Mouse (Mus musculus) retina, postnatal 7 days (tissue): Measurements from ENCODE around the gene Apln.

ENCODE experiments used
- DNase-seq: peaks from one replicate; pipeline ENCODE4 v3.0.0-alpha.2; 2012; ENCODE audit warnings: low read depth, low spot score

The Apln gene

DNA sequence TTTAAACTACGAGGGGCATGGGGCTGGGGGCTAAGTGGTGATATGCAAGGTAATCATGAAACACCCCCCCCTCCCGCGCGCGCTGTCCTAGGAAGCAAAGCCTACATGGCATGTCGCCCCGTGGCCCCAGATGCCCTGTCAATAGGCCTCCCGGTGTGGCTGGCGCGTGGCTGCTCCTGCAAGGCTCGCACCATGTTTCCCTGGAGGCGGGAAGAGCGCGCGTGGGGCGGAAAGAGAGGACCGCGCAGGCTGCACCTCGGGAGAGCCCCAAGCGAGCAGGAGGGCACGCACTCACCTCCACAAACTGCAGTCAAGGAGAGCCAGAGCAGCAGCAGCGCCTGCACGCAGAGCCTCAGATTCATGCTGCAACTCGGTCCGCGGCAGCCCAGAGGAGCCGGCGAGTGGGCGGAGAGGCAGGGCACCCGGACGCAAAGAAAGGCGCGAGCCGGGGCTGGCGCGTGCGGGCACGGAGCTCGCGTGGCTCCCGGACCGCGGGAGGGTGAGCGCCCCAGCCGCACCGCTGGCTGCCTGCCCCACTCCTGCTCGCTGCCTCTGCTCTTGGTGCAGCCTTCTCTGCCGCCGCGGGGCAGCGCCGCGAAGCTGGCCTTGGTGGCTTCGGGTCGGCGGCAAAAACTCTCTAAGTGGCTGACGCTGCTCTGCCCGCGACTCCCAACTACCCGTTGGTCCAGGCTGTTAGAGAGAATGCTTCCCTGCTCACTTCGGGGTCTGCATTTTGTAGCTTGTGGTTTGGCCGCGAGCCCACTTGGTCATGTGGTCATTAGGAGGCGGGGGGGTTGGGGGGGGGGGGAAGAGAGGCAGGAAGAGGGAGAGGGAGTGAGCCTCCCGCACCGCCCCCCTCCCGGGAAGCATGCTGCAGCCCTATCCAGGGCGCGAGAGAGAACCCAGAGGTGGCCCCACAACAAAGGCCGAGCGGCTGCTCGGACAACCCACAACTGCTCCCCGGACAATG, at the start of gene Apln:
Gene Apln, minus strand, starts transcription at position 710 of the 970 bp plus-strand sequence.
- no peak for DNase-seq

DNA sequence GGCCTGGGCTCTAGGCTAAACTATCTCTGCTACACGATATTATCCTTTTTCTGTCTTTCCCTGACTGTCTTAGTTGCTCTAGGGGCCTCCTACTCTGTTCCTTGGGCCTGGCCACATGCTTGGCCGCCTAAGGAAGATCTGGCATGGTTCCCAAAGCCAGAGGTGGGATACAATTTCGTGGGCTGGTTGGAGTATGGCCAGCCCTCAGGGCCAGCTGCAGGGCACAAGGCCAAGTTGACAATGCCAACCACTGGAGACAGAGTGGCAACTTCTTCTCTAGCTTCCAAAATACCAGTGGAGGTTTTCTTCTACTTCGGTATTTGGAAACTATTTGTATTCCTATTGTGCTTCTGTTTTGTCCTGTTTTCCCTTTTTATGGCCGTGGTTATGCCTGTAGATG, 47.7 kb upstream of the Apln start:
- no peak for DNase-seq

GRCm38 (mm10) chrX:48076806-48077425, 42.3 kb upstream of the Apln start:
- DNase-seq, result no peak

- DNase-seq, result no peak
Measured at GRCm38 (mm10) chrX:48074691-48075090, 40.0 kb upstream of the Apln start.

GRCm38 (mm10) chrX:48072401-48072800, 37.7 kb upstream of the Apln start:
- no peak for DNase-seq

GRCm38 (mm10) chrX:48071961-48072360, 37.3 kb upstream of the Apln start:
- DNase-seq, result no peak

- DNase-seq, result no peak
Measured at GRCm38 (mm10) chrX:48066891-48067290, 32.2 kb upstream of the Apln start.

DNA sequence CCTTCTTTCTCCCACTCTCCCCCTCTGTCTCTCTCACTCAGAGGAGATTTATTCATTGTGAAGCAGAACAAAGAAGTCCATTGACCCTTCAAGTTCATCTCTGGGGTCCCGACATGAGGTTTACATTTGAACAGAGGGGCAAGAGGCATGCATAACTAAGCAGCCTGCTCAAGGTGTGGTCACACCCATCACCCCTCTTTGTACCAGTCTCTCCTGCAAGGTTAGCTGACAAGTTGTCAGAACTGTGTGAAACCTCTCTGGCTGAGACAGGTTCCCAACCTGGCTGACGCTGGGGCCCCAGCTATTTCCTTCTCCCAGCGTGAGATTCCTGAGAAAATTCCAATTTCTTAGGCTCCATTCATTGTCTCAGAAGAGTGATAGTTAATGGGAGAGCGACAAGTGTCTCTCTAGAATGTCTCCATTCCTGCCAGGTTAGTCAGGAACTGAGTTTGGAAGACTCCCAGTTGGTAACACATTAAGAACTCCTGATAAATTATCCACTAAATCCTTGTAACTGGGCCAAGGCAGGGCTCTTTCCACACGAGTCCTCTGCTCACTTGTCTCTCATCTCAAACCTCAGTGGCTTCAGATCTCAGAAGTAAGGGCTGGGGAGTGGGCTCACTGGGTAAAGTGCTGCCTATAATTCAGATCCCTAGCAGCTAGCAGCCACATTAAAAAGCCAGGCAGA, 29.7 kb upstream of the Apln start:
- no peak for DNase-seq

DNA sequence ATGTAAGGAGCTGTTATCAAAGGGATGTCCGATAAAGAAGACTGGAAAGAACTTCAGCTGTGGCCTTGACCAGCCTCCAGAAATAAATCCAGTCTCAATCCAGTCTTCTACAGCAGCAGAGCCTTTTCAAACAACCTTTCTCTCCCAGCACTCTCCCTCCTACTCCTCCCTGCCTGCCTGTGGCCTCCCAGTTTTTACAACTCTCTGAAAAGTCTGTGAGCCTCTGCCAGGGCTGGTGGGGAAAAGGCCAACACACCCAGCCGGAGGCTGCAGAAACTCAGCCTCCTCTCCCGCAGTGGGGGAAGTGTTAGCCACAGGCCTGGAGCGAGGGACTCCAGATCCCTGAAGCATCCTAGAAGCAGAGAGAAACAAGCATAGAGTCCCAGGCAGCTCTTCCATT, 27.8 kb upstream of the Apln start:
- DNase-seq, result no peak

DNA sequence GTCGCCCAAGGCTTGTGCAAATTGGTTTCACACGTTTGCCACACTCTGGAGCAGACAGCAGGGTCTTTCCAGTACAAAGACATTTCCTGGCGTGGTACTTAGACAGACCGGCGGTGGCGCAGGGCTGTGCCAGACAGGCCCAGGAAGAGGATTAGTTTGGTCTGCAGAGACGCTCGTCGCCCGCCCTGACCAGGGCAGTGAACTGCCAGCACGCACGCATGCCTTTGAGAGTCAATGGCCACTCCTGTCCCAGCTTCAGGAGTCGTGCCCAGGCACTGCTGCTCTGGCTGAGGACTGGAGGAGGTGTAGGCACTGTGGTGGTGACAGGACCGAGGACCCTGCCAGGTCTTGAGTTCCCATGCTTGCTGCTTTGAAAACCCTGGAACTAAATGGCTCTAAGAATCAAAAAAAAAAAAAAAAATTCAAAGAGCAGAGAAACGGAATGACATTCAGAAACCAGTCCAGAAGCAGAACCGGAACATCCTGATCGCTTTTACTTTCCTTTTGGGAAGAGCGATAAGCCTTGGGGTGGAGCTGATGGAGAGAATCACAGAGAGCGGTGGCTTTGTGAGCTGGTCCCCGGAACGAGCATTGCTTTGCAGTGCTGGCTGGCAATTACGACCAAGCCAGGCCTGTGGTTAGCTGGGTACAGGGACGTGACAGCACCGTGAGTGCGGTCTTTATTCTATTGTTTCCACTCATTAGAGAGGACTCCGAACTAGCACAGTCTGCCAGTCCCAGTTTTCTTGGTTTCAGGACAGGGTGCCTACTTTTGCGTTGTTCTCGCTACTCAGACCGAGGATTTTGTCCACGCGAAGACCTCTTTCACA, 19.7 kb upstream of the Apln start:
- no peak for DNase-seq

- no peak for DNase-seq
Measured at GRCm38 (mm10) chrX:48053743-48054142, 19.1 kb upstream of the Apln start.

GRCm38 (mm10) chrX:48046315-48046714, 11.7 kb upstream of the Apln start:
- no peak for DNase-seq

DNA sequence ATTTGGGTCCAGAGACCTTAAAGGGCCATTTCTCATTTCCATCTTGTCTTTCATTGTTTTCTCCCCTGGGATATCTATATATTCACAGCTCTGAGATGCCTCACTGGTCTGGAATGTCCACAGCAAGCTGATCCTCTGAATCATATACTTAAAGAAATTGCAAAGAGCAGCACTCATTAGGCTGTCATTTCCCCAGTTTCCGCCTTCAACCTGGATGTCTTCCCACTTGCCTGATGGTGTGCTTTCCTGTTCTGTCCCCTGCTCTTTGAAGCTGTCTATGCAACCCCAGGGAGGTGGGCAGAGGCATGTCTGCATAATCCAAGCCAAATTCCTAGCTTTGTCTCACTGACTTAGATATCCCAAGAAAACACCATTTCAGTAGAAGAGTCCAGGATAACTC, 9.6 kb upstream of the Apln start:
- no peak for DNase-seq

GRCm38 (mm10) chrX:48042748-48043147, 8.1 kb upstream of the Apln start:
- DNase-seq, result no peak

GRCm38 (mm10) chrX:48040379-48040778, 5.7 kb upstream of the Apln start:
- no peak for DNase-seq

- DNase-seq, result no peak
Measured at GRCm38 (mm10) chrX:48033766-48034143, 898 bp downstream of the Apln start.

- DNase-seq, result no peak
Measured at GRCm38 (mm10) chrX:48033024-48033423, 1.6 kb downstream of the Apln start.

DNA sequence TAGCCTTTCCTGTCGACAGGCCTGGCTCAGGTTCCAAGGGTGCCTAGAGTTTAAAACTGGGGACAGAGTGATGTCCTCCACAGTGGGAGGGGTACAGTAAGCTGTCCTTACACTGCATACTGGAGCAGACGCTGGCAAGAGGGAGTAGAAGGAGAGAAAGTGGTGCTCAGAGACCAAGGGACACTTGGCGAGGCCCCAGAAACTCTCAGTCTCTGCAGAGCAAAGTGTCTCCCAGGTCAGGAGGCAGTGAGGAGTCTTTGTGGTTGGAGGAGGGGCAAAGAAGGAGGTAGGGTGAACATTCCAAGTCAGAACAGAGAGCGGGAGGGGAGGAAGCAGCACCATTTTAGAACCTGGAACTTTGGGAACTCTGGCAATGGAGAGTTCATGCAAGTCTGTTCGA, 2.8 kb downstream of the Apln start:
- no peak for DNase-seq

DNA sequence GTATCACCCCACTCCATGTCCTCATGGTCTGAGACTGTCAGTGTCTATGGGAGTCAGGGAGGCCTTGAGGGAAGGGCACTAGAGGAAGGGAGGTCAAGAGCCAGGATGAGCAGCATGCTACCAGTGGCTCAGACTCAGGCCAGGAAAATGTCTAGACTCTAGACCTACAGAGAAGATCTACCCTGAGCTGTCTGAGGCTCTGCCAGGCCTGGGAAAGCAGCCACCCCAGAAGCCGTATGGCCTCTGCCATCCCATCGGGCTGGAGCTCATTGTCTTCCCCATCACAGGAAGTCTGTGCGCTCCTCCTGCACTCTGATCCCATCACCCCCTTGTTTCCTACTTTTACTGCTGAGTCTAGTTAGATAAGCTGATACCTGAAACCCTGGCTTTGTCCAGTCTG, 4.1 kb downstream of the Apln start:
- DNase-seq, result no peak

DNA sequence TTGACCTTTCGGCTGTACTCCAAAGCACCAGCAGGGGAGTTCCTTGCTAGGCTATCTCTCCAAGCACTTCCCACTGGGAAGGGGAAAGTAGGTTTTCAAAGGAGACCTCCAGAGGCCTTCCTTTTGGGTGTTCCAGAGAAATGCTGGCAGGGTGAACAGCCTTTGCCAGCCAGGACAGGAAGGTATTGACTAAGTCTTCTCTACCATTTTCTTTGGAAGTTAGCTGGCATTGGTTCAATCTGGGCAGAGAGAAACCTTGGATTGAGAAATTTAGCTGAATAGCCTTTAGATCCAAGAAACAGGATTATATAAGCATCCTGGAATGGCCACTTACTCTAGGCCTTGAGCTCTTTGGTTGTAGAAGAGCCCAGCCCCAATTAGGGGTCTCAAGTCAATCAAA, 11.8 kb downstream of the Apln start:
- no peak for DNase-seq

DNA sequence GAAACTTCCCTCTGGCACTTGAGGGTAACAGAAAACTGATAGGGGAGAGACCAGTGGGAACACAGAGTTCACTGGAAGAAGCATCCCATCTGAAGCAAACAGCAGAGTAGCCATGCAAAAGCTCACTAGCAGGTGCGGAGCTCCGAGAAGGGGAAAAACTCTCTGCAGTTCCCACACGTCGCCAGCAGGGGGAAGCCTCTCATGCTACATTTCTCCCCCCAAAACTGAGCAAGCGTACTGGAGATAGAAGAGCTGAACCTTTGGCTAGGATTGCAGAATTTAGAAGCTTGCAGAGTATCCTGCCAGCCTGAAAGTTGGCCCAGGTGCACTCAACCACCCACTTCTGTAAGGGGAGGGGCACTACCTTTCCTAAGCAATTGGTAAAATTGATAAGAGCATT, 14.7 kb downstream of the Apln start:
- peak; percentile 39 for DNase-seq

DNA sequence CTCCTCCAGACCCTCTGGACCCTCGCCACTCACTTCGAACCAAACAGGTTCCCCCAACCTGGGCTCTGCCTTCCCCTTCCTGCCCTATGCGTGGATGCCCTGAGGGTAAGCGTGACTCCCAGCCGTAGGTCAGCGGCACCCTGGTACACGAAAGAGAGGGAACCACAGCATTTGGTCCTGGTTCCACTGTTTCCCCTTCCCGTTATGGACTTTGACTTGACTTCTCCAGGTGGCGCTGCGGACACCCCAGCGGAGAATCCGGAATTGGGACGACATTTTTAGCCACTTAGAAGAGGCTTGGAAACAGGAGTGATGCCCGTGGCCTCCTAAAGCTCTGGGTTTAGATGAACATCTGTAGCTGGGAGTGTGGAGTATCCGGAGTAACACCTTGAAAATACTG, 15.3 kb downstream of the Apln start:
- no peak for DNase-seq
